Mouse (Mus musculus) testis, adult 10 weeks (tissue): ENCODE results near the gene Alms1. TPM values are rescaled to one million over a fixed set of nuclear protein-coding genes. Genes with fewer than 3 reads are reported as not detected.

Experiments
- polyA plus RNA-seq: library from polyadenylated mRNA; stranded (reverse); fragments of 350-450 nt; fragmentation: Illumina TruSeq; extraction: RNeasy Lipid Tissue Mini Kit (QIAGEN cat#74804); gene quantifications from one replicate; pipeline ENCODE4 v1.2.3, GENCODE M21; 2014; ENCODE audit warnings: low read depth, low replicate concordance

Alms1 gene
- polyA plus RNA-seq, result 117 TPM

DNA sequence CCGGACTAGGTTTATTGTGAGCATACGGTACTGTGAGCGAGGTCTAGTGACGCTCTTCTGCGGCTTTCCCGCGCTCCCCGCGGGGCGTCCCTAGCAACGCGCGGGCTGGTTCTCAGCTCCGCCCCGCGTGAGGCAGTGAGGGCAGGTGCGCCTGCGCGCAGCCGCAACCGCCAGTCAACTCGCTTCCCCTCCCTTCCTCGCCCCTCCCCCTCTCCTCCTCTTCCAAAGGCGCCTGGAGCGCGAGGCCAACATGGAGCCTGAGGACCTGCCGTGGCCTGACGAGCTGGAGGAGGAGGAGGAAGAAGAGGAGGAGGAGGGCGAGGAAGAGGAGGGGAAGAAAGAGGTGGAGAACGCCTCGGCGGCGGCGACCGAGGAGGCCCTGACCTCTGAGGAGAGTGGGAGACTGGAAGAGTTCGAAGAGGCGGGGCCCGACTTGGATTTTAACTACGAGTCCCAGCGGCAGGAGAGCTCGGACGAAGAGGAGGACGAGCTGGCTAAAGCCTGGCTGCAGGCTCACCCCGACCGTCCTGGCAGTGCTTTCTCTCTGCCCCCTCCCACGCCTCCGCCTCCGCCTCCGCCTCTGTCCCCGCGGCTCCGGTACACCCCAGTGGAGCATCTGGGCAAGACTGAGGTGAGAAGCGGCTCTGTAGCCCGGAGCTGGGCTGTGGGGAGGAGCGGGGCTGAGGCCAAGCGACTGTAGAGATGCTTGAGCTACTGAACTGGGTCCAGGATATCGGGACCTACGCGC, at the start of gene Alms1:
Gene Alms1, plus strand, starts transcription at position 136 of the 748 bp plus-strand sequence.

DNA sequence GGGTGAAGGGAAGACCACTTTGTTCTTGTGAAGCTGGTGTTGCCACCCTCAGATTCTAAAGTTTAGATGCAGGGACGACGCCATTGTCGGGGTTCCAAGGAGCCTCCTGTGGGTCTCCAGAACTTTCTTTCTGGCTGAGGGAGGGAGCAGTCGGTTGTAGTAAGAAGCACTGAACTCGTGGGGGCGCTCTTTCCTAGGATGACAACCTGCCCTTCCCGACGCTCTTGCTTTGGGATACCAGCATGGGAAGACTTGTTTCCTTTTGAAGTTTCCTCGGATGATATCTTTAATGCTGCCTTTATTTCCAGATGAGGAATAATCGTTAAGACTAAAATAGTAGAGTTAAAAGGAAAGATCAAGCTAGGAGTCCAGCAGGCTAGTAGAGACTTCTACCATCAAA, 125.8 kb downstream of the Alms1 start, which contains the start of gene Nat8f7:
Gene Nat8f7, minus strand, starts transcription at position 101 of the 400 bp plus-strand sequence.

Other genes starting within 250 kb of the Alms1 start
- gene Rab11fip5, start 212.9 kb upstream of the Alms1 start, polyA plus RNA-seq, result 20.2 TPM
- gene Noto, start 163.6 kb upstream of the Alms1 start, polyA plus RNA-seq, result not detected
- gene Smyd5, start 155.5 kb upstream of the Alms1 start, polyA plus RNA-seq, result 1.5 TPM
- gene Cct7, start 136.0 kb upstream of the Alms1 start, polyA plus RNA-seq, result 361 TPM
- gene Pradc1, start 135.6 kb upstream of the Alms1 start, polyA plus RNA-seq, result 4.5 TPM
- 0.08 TPM for gene Fbxo41, start 84.5 kb upstream of the Alms1 start, polyA plus RNA-seq
- 0.21 TPM for gene Egr4, start 73.9 kb upstream of the Alms1 start, polyA plus RNA-seq
- not detected for gene Nat8f7, start 125.7 kb downstream of the Alms1 start, polyA plus RNA-seq
- not detected for gene Nat8f3, start 178.2 kb downstream of the Alms1 start, polyA plus RNA-seq
- gene Nat8f6, start 233.4 kb downstream of the Alms1 start, polyA plus RNA-seq, result 0.17 TPM
- 3.1 TPM for gene Nat8f5, start 233.4 kb downstream of the Alms1 start, polyA plus RNA-seq
- 1.7 TPM for gene Nat8, start 244.6 kb downstream of the Alms1 start, polyA plus RNA-seq